Mouse (Mus musculus) layer of hippocampus, postnatal 10 days (tissue): ENCODE data around the gene Sfxn3. TPM values are rescaled to one million over a fixed set of nuclear protein-coding genes. Genes with fewer than 3 reads are reported as not detected.

Experiments
- DNase-seq, 2 experiments: peaks; one replicate each; pipeline ENCODE4 v3.0.0; 2021; ENCODE audit warnings: low spot score in 2 of 2
- total RNA-seq, 2 experiments: library from RNA; stranded (reverse); gene quantifications; 2 replicates each; pipeline ENCODE4 v1.2.3; 2021

The Sfxn3 gene
- total RNA-seq, 2 experiments from 2014 or later, result 103 to 124 TPM

DNA sequence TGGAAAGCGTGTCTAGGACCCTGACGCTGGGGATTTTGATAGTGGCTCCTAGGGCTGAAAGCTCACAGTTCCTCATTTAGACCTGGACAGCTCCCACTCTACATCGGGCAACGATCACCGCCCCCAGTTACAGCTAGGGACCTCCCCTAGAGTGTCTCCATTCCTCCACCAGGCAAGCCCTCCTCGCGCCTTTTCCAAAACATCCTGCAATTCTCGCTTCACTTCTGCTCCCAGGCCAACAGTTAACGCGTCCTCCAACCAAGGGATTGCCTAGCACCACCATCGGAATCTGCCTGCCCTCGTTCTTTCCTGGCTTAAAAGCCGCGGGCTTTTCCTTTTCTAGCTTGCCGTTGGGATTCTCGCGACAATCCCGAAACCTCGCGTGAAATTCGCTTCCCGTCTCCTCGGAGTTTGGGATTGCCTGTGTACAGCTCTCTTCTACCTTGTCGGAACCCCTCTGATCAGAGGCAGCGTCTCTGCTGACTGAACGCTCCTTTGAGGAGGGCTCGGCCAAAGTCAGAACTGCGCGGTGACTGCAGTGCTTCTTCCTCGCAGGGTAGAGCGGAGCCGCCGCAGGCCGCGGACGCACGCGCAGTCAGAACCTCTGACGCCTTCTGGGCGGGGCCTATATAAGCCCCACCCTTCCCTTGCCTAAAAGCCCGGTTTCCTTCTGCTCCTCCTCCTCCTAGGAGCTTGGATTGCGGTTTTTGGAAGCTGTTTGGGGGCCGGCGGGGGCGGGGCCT is 27.4 kb downstream of the Sfxn3 start, which contains the start of gene Kazald1:
TSS of gene Kazald1 (plus strand) at position 662 of the 743 bp plus-strand sequence.
- peak; percentile 95 to 96 for DNase-seq

- no peak for DNase-seq
These were observed 28.2 kb downstream of the Sfxn3 start for GRCm38 (mm10) chr19:45075323-45076035.

- DNase-seq, result no peak
These were observed 28.8 kb downstream of the Sfxn3 start for GRCm38 (mm10) chr19:45076036-45076575.

- peak in 1 of 2 experiments; percentile 67 for DNase-seq
These were observed 29.5 kb downstream of the Sfxn3 start for GRCm38 (mm10) chr19:45076586-45077510.

- DNase-seq, result no peak
These were observed 30.7 kb downstream of the Sfxn3 start for GRCm38 (mm10) chr19:45077742-45078645.

- DNase-seq, result peak in 1 of 2 experiments; percentile 20
These were observed 31.9 kb downstream of the Sfxn3 start for GRCm38 (mm10) chr19:45078971-45079764.

DNA sequence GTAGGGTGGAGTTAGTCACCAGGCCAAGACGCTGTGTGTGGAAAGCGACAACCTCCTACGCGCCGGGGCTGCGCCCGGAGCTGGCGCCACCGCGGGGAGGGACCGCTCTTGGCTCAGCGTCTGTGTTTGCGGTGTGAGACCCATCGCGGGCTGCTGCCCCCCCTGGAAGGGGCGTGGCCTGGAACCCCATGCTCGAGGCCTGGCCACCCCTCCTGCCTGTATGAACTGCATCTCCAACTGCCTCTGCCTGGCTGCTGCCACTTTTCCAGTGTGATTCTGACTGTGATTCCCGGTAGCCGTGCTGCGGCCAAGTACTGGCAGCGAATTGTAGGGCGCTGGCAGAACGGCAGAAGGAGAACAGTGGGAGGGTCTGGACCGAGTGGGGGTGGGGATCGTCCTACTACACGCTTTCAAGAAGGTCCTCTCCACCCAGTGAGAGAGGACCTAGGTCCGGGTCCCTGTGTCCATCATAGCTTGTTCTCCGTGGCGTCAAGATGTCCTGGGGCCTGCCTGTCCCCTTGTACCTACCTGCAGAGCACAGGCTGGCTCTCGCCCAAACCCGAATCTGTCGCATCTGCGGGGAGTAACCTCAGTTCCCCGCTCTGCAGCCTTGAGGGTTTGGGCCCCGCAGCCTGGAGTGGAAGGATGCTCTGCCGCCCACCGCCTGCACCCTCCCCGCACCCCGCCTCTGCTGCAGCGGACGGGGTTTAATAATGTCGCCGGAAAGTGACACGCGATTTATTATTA is 32.6 kb downstream of the Sfxn3 start:
- peak in 1 of 2 experiments; percentile 52 for DNase-seq

GRCm38 (mm10) chr19:45080711-45081110 is 33.4 kb downstream of the Sfxn3 start:
- DNase-seq, result no peak

GRCm38 (mm10) chr19:45081279-45081678 is 34.0 kb downstream of the Sfxn3 start:
- DNase-seq, result peak; percentile 84 to 86

DNA sequence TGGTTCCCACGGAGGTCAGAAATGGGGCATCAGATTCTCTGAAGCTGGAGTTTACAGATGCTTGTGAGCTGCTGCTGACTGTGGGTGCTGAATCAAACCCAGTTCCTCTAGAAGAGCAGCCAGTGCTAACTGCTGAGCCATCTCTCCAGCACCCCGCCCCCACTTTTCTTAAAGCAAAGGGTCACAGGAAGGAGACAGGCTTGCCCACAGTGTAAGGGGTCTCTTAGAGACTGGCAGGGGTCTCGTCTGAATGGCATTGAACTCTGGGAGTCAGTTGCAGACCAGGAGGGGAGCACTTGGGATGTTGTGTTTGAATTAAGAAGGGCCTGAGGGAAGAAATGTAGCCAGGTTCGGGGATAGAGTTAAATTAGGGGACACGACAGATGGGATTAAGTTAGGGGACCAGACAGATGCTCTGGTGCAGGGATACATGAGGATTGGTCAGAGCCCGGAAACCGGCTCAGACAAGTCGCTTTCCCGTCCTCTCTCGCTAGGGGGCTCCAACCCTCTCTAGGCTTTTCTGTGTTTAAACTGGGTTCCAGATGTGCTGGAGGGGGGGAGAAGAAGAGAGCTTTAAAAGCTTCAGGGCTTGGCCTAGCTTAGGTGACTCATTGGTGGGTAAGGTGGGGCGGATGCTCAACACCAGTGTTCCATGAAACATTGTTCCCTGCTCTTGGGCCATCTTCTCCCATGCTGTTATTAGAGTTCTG is 34.7 kb downstream of the Sfxn3 start:
- peak; percentile 47 to 61 for DNase-seq

DNA sequence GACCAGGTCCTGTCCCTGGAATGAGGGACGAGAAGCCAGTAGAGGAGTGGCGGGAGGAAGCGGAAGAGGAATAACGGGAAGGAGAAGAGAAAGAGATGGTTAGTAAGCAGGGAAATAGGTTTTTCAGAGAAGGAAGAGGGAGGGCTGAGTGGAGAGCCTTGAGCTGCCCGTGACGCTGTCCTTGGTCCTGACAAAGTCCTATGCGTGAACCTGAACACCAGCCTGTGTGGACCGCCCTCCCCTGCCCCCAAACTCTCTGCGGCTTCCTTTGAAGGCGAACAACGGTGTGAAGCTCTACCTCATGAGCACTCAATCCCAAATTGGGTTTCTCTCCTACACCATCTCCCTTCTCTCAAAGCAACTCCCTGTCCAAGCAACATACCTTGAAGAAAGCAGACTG is 50.6 kb downstream of the Sfxn3 start:
- no peak for DNase-seq

DNA sequence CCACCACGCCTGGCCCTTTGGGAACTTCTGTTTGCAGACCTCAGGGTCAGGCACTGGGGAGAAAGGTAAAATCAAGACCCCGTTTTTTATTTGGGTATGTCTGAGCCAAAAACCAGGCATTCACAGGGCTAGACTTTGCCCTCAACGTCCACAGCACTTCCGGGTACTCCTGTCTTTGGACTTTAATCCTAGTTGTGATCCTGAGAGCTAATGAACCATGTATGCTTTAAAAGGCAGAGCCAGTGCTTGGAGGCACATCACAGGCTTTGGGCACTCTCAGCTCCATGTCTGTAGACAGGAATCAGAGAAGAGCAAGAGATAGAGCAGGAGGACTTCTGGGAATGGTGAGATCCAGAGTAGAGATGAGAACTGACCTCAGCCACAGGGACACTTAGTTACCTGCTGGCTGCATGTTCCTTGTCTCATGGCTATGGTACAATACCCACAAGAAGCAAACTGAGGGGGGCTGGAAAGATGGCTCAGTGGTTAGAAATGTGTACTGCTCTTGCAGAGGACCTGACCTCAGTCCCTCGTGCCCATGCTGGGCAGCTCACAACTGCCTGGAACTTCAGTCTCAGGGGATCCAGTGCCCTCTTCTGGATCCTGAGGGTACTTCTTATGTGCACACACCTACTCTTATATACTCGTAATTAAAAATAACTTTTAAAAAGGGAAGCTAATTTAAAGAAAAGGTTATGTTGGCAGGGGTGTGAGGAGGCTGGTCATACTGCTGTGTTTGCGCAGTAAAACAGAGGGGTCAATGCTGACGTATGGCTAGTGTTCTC is 53.4 kb downstream of the Sfxn3 start:
- no peak for DNase-seq

- no peak for DNase-seq
These were observed 58.3 kb downstream of the Sfxn3 start for GRCm38 (mm10) chr19:45105591-45105990.
